Mouse (Mus musculus): Measurements from ENCODE around the gene Aimp2.

DNA sequence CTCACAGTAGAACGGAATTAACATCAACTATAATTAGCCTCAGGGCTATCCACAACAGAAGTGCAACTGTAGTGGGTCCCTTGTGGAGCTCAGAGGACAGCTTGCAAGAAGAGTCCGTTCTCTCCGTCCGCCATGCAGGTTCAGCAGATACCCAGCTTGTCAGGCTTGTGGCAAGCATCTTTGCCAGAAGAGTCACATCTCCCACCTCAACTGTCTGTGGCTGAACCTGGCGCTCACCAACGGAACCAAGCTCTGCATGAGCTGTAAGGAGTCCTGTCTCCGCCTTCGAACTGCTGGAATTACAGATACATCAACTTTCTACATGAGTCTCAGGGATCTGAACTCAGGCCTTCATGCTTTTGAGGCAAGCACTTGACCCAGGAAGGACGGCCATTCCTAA, 26.5 kb upstream of the Aimp2 start:
- TF ChIP-seq POLR2A (IDR thresholded peaks at IDR 0.05; ENCODE audit: borderline replicate concordance, extremely low read depth, insufficient read depth, insufficient read length, poor library complexity, severe bottlenecking) (no peak), CTCF (IDR thresholded peaks at IDR 0.05; ENCODE audit: borderline replicate concordance, extremely low read depth, insufficient read depth, insufficient read length) (no peak)

Measured in brain, embryonic 14.5 days (tissue).